Mouse (Mus musculus) embryonic facial prominence, embryonic 11.5 days (tissue): ENCODE data around the gene Hbb-bs. TPM values are rescaled to one million over a fixed set of nuclear protein-coding genes. Genes with fewer than 3 reads are reported as not detected.
"Not testable (repeated sequence)": the region's sequence is repeated elsewhere in the genome, so short reads cannot be mapped to it uniquely, and the experiment has no call there.

Experiments used
- ATAC-seq: fragments of 200-750 bp; cut with Nextera tagmentation; replicated peaks from 2 replicates; pipeline ENCODE4 v1.8.0; 2017; ENCODE audit warnings: low read depth; ENCODE audit not compliant: insufficient number of reproducible peaks, low FRiP score, low TSS enrichment
- DNase-seq: peaks from one replicate; pipeline ENCODE4 v3.0.0-alpha.2; 2015; ENCODE audit warnings: low spot score
- H3K27ac ChIP-seq: fragments of 300-500 bp; sonication (generic); replicated peaks from 2 replicates; pipeline ENCODE4 v1.5.1; 2014; ENCODE audit warnings: mild to moderate bottlenecking, low read depth, low read length, control low read depth
- H3K27me3 ChIP-seq: fragments of 300-500 bp; sonication (generic); 2 replicates; pipeline ENCODE4 v1.6.1; 2014; ENCODE audit warnings: mild to moderate bottlenecking, low read length, moderate library complexity, mixed read lengths; ENCODE audit not compliant: control insufficient read depth, insufficient read depth
- H3K36me3 ChIP-seq: fragments of 300-500 bp; sonication (generic); replicated peaks from 2 replicates; pipeline ENCODE4 v1.6.1; 2014; ENCODE audit warnings: low read depth, mild to moderate bottlenecking, low read length, moderate library complexity, mixed read lengths; ENCODE audit not compliant: control insufficient read depth, insufficient read depth
- H3K4me1 ChIP-seq: fragments of 300-500 bp; sonication (generic); 2 replicates; pipeline ENCODE4 v1.6.1; 2014; ENCODE audit warnings: low read length, mixed read lengths; ENCODE audit not compliant: control insufficient read depth, insufficient read depth
- H3K4me2 ChIP-seq: fragments of 300-500 bp; sonication (generic); 2 replicates; pipeline ENCODE4 v1.6.1; 2014; ENCODE audit warnings: low read depth, mild to moderate bottlenecking, control low read depth, low read length, moderate library complexity
- H3K4me3 ChIP-seq: fragments of 300-500 bp; sonication (generic); 2 replicates; pipeline ENCODE4 v1.5.1; 2014; ENCODE audit warnings: low read depth, low read length, control low read depth
- H3K9ac ChIP-seq: fragments of 300-500 bp; sonication (generic); replicated peaks from 2 replicates; pipeline ENCODE4 v1.6.1; 2014; ENCODE audit warnings: mild to moderate bottlenecking, control low read depth, low read length
- H3K9me3 ChIP-seq: fragments of 300-500 bp; sonication (generic); replicated peaks from 2 replicates; pipeline ENCODE4 v1.6.1; 2016; ENCODE audit warnings: mild to moderate bottlenecking, low read length, inconsistent platforms, mixed read lengths; ENCODE audit not compliant: control insufficient read depth
- WGBS: fragments of 180-500 bp; shearing (Covaris S2); extraction: QIAGEN DNeasy Blood & Tissue Kit; methylation state at CpG from one replicate; pipeline ENCODE4 v1.1.7; 2014; 5-methylcytosine and 5-hydroxymethylcytosine counted together
- polyA plus RNA-seq: library from polyadenylated mRNA; unstranded; fragments of >200 nt; fragmentation: Nextera tagmentation; extraction: Ambion mirVana; gene quantifications from 2 replicates; pipeline ENCODE4 v1.2.1, GENCODE M21; 2014

Gene Hbb-bs
- polyA plus RNA-seq, 1 experiment from 2014 or later, result 224 TPM

- not testable (repeated sequence) for H3K9me3 ChIP-seq, DNase-seq, ATAC-seq, H3K4me1 ChIP-seq, H3K27me3 ChIP-seq, H3K27ac ChIP-seq, H3K9ac ChIP-seq, H3K4me3 ChIP-seq, H3K36me3 ChIP-seq, H3K4me2 ChIP-seq
- 86% methylated on average over 4 of the region's 4 CpGs for WGBS
Measured at GRCm38 (mm10) chr7:103777652-103778051, 50.2 kb downstream of the Hbb-bs start.

Other genes starting within 250 kb of the Hbb-bs start
- not detected in 2 replicates for gene Olfr618, start 238.0 kb downstream of the Hbb-bs start, polyA plus RNA-seq
- not detected in 2 replicates for gene Olfr619, start 227.5 kb downstream of the Hbb-bs start, polyA plus RNA-seq
- not detected in 2 replicates for gene Olfr620, start 215.6 kb downstream of the Hbb-bs start, polyA plus RNA-seq
- gene Olfr622, start 185.4 kb downstream of the Hbb-bs start, polyA plus RNA-seq, result not detected in 2 replicates
- gene Olfr623, start 164.4 kb downstream of the Hbb-bs start, polyA plus RNA-seq, result not detected in 2 replicates
- gene Olfr624, start 156.9 kb downstream of the Hbb-bs start, polyA plus RNA-seq, result 0.03 and 0.08 TPM in 2 replicates
- not detected in 2 replicates for gene Olfr625-ps1, start 145.4 kb downstream of the Hbb-bs start, polyA plus RNA-seq
- gene Olfr243, start 113.4 kb downstream of the Hbb-bs start, polyA plus RNA-seq, result not detected in 2 replicates
- gene Olfr628, start 97.7 kb downstream of the Hbb-bs start, polyA plus RNA-seq, result not detected in 2 replicates
- not detected in 2 replicates for gene Olfr629, start 83.2 kb downstream of the Hbb-bs start, polyA plus RNA-seq
- not detected in 2 replicates for gene Olfr630, start 70.8 kb downstream of the Hbb-bs start, polyA plus RNA-seq
- not detected in 2 replicates for gene Olfr69, start 56.5 kb downstream of the Hbb-bs start, polyA plus RNA-seq
- not detected in 2 replicates for gene Olfr68, start 48.4 kb downstream of the Hbb-bs start, polyA plus RNA-seq
- gene Olfr67, start 36.3 kb downstream of the Hbb-bs start, polyA plus RNA-seq, result not detected in 2 replicates
- 629 and 683 TPM in 2 replicates for gene Hbb-bt, start 14.1 kb downstream of the Hbb-bs start, polyA plus RNA-seq
- not detected in 2 replicates for gene Hbb-bh2, start 12.4 kb upstream of the Hbb-bs start, polyA plus RNA-seq
- 2,335 TPM in 2 replicates for gene Hbb-bh1, start 15.1 kb upstream of the Hbb-bs start, polyA plus RNA-seq
- gene Hbb-y, start 25.1 kb upstream of the Hbb-bs start, polyA plus RNA-seq, result 9,508 and 10,275 TPM in 2 replicates
- gene Olfr66, start 58.2 kb upstream of the Hbb-bs start, polyA plus RNA-seq, result not detected in 2 replicates
- gene Olfr64, start 66.4 kb upstream of the Hbb-bs start, polyA plus RNA-seq, result not detected in 2 replicates
- gene Olfr65, start 75.4 kb upstream of the Hbb-bs start, polyA plus RNA-seq, result not detected in 2 replicates
- gene Olfr631, start 100.7 kb upstream of the Hbb-bs start, polyA plus RNA-seq, result not detected in 2 replicates
- not detected in 2 replicates for gene Olfr632, start 106.3 kb upstream of the Hbb-bs start, polyA plus RNA-seq
- gene Olfr633, start 116.3 kb upstream of the Hbb-bs start, polyA plus RNA-seq, result not detected in 2 replicates
- gene Olfr635, start 143.1 kb upstream of the Hbb-bs start, polyA plus RNA-seq, result not detected in 2 replicates
- gene Olfr638, start 170.7 kb upstream of the Hbb-bs start, polyA plus RNA-seq, result not detected in 2 replicates
- not detected in 2 replicates for gene Olfr639, start 189.2 kb upstream of the Hbb-bs start, polyA plus RNA-seq
- gene Olfr640, start 197.5 kb upstream of the Hbb-bs start, polyA plus RNA-seq, result not detected in 2 replicates
- gene Olfr641, start 207.3 kb upstream of the Hbb-bs start, polyA plus RNA-seq, result not detected in 2 replicates
- not detected in 2 replicates for gene Olfr642, start 224.6 kb upstream of the Hbb-bs start, polyA plus RNA-seq
- gene 4930516K23Rik, start 233.3 kb upstream of the Hbb-bs start, polyA plus RNA-seq, result not detected in 2 replicates
- not detected in 2 replicates for gene Olfr644, start 243.8 kb upstream of the Hbb-bs start, polyA plus RNA-seq